Mouse (Mus musculus) brown adipose tissue, adult 24 weeks (tissue): ENCODE results near the gene Hfe2. TPM values are rescaled to one million over a fixed set of nuclear protein-coding genes. Genes with fewer than 3 reads are reported as not detected.

Experiments
- H3K27ac ChIP-seq: fragments of 200-500 bp; replicated peaks from 2 replicates; pipeline ENCODE4 v1.5.1; 2012; ENCODE audit warnings: low read depth, mild to moderate bottlenecking, low read length
- H3K4me1 ChIP-seq: fragments of 200-500 bp; 2 replicates; pipeline ENCODE4 v1.6.1; 2012; ENCODE audit warnings: low read length, mixed read lengths; ENCODE audit not compliant: control insufficient read depth, insufficient read depth, insufficient read length
- H3K4me3 ChIP-seq: fragments of 200-500 bp; 2 replicates; pipeline ENCODE4 v1.5.1; 2012; ENCODE audit warnings: low read depth, mild to moderate bottlenecking, low read length, moderate library complexity; ENCODE audit not compliant: insufficient read depth
- polyA plus RNA-seq: library from polyadenylated mRNA; stranded (reverse); fragments of >200 nt; gene quantifications from 2 replicates; pipeline ENCODE4 v1.2.4, GENCODE M21; 2012; ENCODE audit not compliant: missing spikeins, insufficient read depth, insufficient read length

Gene Hfe2
- polyA plus RNA-seq, 1 experiment = 5.4 TPM

GRCm38 (mm10) chr3:96565105-96565504, 40.1 kb downstream of the Hfe2 start:
- peak overlapping the region; percentile 99 for H3K27ac ChIP-seq
- H3K4me1 ChIP-seq = peaks cover 44% of the 10 kb centered on the region
- H3K4me3 ChIP-seq = no peak overlapping the region

- Histone ChIP-seq H3K4me3 (no peak overlapping the region), H3K27ac (peak overlapping the region; percentile 99), H3K4me1 (peaks cover 57% of the 10 kb centered on the region)
Observed at GRCm38 (mm10) chr3:96566661-96567450, 41.9 kb downstream of the Hfe2 start.

GRCm38 (mm10) chr3:96568605-96569004, 43.6 kb downstream of the Hfe2 start:
- H3K4me3 ChIP-seq = no peak overlapping the region
- H3K27ac ChIP-seq = peak overlapping the region; percentile 99
- H3K4me1 ChIP-seq = peaks cover 62% of the 10 kb centered on the region

GRCm38 (mm10) chr3:96569506-96569905, 44.5 kb downstream of the Hfe2 start:
- Histone ChIP-seq H3K27ac (peak overlapping the region; percentile 97), H3K4me3 (no peak overlapping the region)

GRCm38 (mm10) chr3:96569966-96570605, 45.1 kb downstream of the Hfe2 start:
- Histone ChIP-seq H3K27ac (peak overlapping the region; percentile 97), H3K4me1 (peaks cover 60% of the 10 kb centered on the region), H3K4me3 (no peak overlapping the region)

More at GRCm38 (mm10) chr3:96569506-96569905, 44.5 kb downstream of the Hfe2 start:
- H3K4me1 ChIP-seq = peaks cover 60% of the 10 kb centered on the region

- Histone ChIP-seq H3K4me1 (peaks cover 60% of the 10 kb centered on the region), H3K4me3 (no peak overlapping the region), H3K27ac (peak overlapping the region; percentile 97)
Observed at GRCm38 (mm10) chr3:96570643-96571042, 45.7 kb downstream of the Hfe2 start.

GRCm38 (mm10) chr3:96571336-96571735, 46.4 kb downstream of the Hfe2 start:
- Histone ChIP-seq H3K4me1 (peaks cover 57% of the 10 kb centered on the region), H3K4me3 (no peak overlapping the region), H3K27ac (peak overlapping the region; percentile 97)

GRCm38 (mm10) chr3:96571896-96572698, 47.1 kb downstream of the Hfe2 start:
- Histone ChIP-seq H3K4me3 (no peak overlapping the region), H3K27ac (peak overlapping the region; percentile 97), H3K4me1 (peaks cover 55% of the 10 kb centered on the region)

GRCm38 (mm10) chr3:96573611-96574511, 48.9 kb downstream of the Hfe2 start:
- Histone ChIP-seq H3K27ac (peak overlapping the region; percentile 97), H3K4me3 (no peak overlapping the region), H3K4me1 (peaks cover 59% of the 10 kb centered on the region)

- peak overlapping the region; percentile 37 for H3K4me3 ChIP-seq
- peak overlapping the region; percentile 100 for H3K27ac ChIP-seq
- peaks cover 53% of the 10 kb centered on the region for H3K4me1 ChIP-seq
Observed at GRCm38 (mm10) chr3:96575272-96575984, 50.5 kb downstream of the Hfe2 start.

GRCm38 (mm10) chr3:96576005-96576658, 51.2 kb downstream of the Hfe2 start:
- Histone ChIP-seq H3K4me1 (peaks cover 46% of the 10 kb centered on the region), H3K27ac (peak overlapping the region; percentile 100), H3K4me3 (peak overlapping the region; percentile 37)

- peak within 1 kb of the TSS; percentile 37 for H3K4me3 ChIP-seq
- peaks cover 41% of the 10 kb centered on the region for H3K4me1 ChIP-seq
- H3K27ac ChIP-seq = peak within 1 kb of the TSS; percentile 100
Observed at GRCm38 (mm10) chr3:96576690-96577541, 51.9 kb downstream of the Hfe2 start, which contains the start of gene Gm16253. Gene Gm16253 (plus strand): TSS chr3:96576984.

- H3K4me3 ChIP-seq = peak overlapping the region; percentile 29
- peaks cover 38% of the 10 kb centered on the region for H3K4me1 ChIP-seq
- H3K27ac ChIP-seq = peak overlapping the region; percentile 100
Observed at GRCm38 (mm10) chr3:96577566-96577965, 52.6 kb downstream of the Hfe2 start.
